Mouse (Mus musculus) bone marrow macrophage, adult 2 months (primary cell): ENCODE results near the gene Ptprm.

Experiments
- CTCF ChIP-seq: IDR thresholded peaks from 2 replicates; pipeline ENCODE4 v1.5.1; 2012; ENCODE audit warnings: low read depth, mild to moderate bottlenecking, low read length, moderate library complexity
- POLR2A ChIP-seq: IDR thresholded peaks from 2 replicates; pipeline ENCODE4 v1.6.1; 2012; ENCODE audit warnings: mild to moderate bottlenecking, low read depth, low read length, borderline replicate concordance

DNA sequence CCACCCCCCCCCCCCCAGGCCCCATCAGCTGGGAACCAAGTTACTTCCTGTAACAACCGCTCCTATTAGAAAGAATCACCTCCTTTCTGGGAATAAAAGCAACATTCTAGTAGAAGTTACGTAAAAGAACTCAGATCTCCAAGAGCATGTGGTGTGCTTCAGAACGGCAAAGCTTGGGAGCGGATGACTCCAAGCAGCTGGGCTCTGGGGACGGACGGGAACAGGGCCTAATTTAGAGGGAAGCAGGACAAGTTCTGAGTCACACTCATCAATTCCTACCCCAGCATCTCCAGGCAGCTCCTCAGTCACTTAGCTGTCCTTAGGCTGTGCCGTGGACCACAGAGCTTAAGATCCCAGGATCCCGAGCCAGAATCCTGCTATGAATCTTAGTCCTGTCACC lies 602.5 kb downstream of the Ptprm start:
- TF ChIP-seq CTCF (no peak), POLR2A (no peak)
